Mouse (Mus musculus): ENCODE results near the gene Slc34a2. TPM values are rescaled to one million over a fixed set of nuclear protein-coding genes. Genes with fewer than 3 reads are reported as not detected.

The Slc34a2 gene
- polyA plus RNA-seq, 1 experiment from 2014 or later: 1.9 TPM

GRCm38 (mm10) chr5:53119689-53120088 is 81.8 kb downstream of the Slc34a2 start:
- in situ Hi-C loops (cut with MboI; ENCODE audit: low pct_unique_long_range_greater_than_20kb): loop anchor here (5.0 kb wide), 1 partner anchor 247 kb away; no protein-coding TSS in a partner anchor
- ATAC-seq (no peak), DNase-seq (ENCODE audit: low read depth, low spot score) (no peak)
- ChIA-PET CTCF (interaction anchor here (0.6 to 6.2 kb wide), 4 partner anchors 9 to 330 kb away, joined by 3 to 52 read pairs (median 3); no protein-coding TSS in a partner anchor), POLR2A (interaction anchor here (0.6 to 1.1 kb wide), 5 partner anchors 12 to 382 kb away, joined by 3 to 7 read pairs (median 4); no protein-coding TSS in a partner anchor)
- no peaks in the 10 kb centered on the region for H3K27me3 ChIP-seq
- no peak for TF ChIP-seq CTCF (IDR thresholded peaks at IDR 0.05)

Other genes with a start within 250 kb of the Slc34a2 start
- 179 TPM for gene Anapc4, start 204.1 kb upstream of the Slc34a2 start, polyA plus RNA-seq (2021)
- gene Sel1l3, start 175.8 kb downstream of the Slc34a2 start, polyA plus RNA-seq (2021): 8.1 TPM
- gene Smim20, start 229.0 kb downstream of the Slc34a2 start, polyA plus RNA-seq (2021): 91.7 TPM

Measured in Patski (cell line).